Mouse (Mus musculus): ENCODE measurements at regions not wholly inside any gene's neighbourhood (a gene's known extent, or its start where the extent isn't known, plus 50 kb on each side); places are given as distances from the start of the nearest gene placed in this dataset.

DNA sequence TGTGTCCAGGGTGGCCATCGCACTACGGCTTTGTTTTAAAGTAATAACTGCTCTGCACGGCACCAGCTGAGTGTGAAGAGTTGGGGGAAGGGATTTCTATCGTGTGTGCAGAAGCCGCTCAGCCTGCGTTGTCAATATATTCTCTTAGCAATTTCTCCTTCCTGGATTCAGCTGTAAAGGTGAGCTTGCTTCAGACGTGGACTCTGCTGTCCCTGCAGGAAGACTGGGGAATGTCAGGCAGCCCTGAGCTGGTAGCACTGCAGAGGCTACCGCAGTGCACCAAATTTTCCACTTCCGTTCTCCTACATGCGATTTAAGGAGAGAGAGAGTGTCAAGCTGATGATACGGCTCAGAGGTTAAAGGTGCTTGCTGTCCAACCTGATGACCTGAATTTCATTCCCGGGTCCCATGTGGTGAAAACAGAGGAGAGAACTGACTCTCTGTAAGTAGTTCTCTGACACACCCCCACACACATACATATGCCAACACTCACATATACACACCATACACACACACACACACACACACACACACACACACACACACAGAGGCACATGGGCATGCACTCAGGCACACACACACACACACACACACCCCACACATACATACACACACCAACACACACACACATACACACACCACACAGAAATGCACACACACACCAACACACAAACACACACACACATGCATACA lies 59.9 kb upstream of the Prelid3b start:
- 0 out of 2 replicates have a peak, but pooled peaks have one; percentile 43 for ATAC-seq (ENCODE audit: poor library complexity, severe bottlenecking)

- ATAC-seq (ENCODE audit: poor library complexity, severe bottlenecking): no peak
Measured at GRCm38 (mm10) chr2:174540717-174541116, 67.8 kb upstream of the Prelid3b start.

DNA sequence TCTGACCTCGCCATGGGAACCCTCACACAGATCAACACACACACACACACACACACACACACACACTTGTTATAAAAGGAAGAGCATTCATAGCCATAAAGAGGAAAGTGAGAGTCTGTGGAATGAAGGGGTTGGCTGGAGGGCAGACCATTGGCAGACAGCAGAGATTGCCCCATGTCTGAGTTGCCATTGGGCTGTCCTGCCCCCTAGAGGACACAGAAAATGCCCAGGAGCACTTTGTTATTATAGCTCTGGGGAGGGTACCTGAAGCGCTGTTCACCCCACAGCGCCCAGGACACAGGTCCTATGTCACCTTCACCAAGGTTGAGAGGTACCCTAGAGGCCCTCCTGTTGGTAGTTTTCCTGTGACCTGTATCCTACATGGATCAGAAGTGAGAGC lies 74.3 kb upstream of the Prelid3b start:
- peak; percentile 74 for ATAC-seq (ENCODE audit: poor library complexity, severe bottlenecking)

DNA sequence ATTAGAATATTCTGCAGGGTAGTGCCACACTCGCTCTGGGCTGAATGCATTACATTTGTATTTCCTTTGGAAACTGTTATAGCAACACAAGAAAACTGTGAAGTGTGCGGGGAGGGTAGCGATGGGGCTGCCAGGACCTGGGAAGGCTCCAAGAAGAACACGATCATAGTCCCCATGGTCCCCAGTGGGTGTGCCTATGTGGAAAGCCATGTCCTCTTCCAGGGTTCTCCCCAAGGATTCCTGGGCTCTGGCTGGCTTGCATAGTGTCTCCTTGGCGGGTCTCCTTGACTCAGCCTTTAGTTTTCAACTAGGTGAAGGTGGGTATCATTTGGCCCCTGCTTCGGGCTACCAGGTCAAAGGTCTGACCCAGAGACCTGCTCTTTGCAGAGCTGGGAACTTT lies 74.8 kb upstream of the Prelid3b start:
- no peak for ATAC-seq (ENCODE audit: poor library complexity, severe bottlenecking)

GRCm38 (mm10) chr2:174548776-174549175 lies 75.9 kb upstream of the Prelid3b start:
- ATAC-seq (ENCODE audit: poor library complexity, severe bottlenecking): no peak

GRCm38 (mm10) chr2:174555778-174556177 lies 82.9 kb upstream of the Prelid3b start:
- ATAC-seq (ENCODE audit: poor library complexity, severe bottlenecking): 0 out of 2 replicates have a peak, but pooled peaks have one; percentile 12

GRCm38 (mm10) chr2:174561828-174562429 lies 81.4 kb upstream of the Zfp831 start:
- ATAC-seq (ENCODE audit: poor library complexity, severe bottlenecking): no peak

DNA sequence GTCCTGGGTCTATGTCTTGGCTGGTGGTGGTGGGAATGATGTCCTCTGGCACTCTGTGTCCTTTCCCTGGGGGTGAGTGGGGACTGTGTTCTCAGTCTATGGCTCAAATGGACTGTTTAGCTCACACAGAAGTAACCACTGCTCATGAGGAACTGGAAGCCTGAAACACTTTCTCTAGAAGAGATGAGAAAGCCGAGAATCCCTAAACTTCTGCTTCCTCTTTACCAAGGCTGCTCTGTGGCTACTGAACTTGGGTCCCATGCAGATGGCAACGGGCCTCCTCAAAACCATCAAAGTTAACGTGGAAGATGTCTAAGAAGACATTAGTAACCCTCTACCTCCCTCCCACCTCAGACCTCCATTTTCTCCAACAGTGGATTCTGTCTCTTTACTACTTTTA lies 79.4 kb upstream of the Zfp831 start:
- ATAC-seq (ENCODE audit: poor library complexity, severe bottlenecking): peak; percentile 90

DNA sequence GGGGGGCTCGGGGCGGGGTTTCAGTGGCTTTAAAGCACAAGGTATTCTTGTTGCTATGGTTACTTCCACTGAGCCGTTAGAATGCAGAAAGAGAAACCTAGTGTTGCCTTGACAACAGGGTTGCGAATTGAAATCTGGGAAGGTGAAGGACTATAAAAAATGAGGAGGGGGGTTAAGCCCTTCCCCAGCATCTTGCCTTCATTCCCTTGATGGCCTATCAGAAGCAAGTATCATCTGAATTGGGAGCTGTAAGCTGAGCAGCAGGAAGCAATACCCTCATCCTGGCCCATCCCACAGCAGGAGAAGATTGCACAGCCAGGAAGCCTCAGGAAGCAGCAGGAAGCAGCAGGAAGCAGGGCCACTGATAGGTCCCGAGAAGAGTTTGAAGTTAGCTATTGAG lies 78.5 kb upstream of the Zfp831 start:
- ATAC-seq (ENCODE audit: poor library complexity, severe bottlenecking): no peak

- ATAC-seq (ENCODE audit: poor library complexity, severe bottlenecking): no peak
Measured at GRCm38 (mm10) chr2:174565891-174566290, 77.4 kb upstream of the Zfp831 start.

DNA sequence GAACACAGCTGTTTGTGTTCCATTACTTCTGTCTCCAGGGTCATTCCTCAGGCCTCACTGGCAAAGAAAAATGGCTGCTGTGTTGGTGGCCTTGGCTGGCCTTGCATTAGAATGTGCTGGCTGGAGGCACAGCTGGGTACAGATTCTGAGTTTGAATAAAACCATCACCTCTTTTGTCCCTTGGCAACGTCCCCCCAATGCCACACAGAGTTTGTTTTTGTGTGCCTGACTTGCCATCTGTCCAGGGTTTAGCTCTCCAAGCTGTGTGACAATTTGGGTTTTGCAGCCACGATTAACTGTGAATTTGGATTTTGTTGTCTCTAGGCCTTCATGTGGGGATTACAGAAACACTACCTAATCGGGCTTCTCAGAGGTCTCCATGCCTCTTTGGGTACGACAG lies 76.6 kb upstream of the Zfp831 start:
- ATAC-seq (ENCODE audit: poor library complexity, severe bottlenecking): no peak

- ATAC-seq (ENCODE audit: poor library complexity, severe bottlenecking): no peak
Measured at GRCm38 (mm10) chr2:174574804-174575507, 68.4 kb upstream of the Zfp831 start.

- no peak for ATAC-seq (ENCODE audit: poor library complexity, severe bottlenecking)
Measured at GRCm38 (mm10) chr2:174575546-174575945, 67.8 kb upstream of the Zfp831 start.

DNA sequence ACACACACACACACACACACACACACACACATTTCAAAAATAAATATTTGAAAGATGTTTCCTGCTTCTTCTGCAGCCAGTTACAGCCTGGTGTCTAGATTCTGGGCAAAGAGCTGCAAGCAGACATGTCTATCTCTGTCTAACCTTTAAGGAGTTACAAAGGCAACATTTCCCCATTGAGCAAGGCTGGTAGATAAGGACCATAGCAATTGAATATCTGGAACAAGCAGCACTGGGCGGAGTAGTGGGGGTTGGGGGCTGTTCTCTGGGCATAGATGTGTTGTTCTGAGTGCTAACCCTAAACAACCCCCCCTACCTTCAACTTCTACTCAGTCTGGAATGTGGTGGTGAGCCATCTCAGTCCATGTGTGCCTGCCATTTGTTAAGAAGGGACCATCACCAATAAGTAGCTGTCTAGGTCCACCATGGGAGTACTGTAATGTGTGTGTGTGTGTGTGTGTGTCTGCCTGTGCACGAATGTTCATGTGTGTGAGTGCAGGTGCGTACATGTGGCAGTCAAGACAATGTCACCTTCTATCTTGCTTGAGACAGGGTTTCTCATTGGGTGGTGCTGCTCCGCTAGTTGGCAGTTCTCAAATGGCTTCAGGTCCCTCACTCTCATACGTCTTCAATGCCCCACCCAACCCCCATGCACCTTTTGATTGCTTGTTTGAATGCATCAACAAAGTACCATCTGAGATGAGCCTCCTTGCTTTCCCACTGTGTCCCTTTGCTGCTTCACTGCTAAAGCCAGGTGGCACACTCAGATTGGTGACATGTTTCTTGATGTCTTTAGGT lies 62.2 kb upstream of the Zfp831 start:
- no peak for ATAC-seq (ENCODE audit: poor library complexity, severe bottlenecking)

DNA sequence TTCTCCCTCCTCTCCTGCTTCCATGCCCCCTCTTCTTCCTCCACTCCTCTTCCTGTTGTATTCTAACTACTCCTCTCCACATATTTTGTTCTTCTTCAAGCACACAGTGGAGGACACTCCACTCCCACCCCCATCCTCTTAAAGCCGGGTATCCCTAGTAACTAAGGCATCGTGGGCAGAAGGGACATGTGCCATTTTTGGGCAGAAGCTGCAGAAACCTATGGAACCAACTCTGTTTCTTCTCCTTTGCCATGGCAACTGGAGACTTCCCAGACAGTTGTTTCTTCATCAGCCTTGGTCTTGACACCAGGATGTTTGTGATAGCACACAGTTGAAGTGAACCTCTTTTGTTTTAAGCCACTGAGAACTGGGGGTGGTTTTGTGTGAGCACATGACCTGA lies 59.1 kb upstream of the Zfp831 start:
- no peak for ATAC-seq (ENCODE audit: poor library complexity, severe bottlenecking)

Data from megakaryocyte, adult 5-6 weeks (primary cell).